ENCODE assay signal across 21 mouse cellular contexts in genomic region chr1:172343914-172344313, GRCm38 (mm10). TPM values are rescaled to one million over a fixed set of nuclear protein-coding genes. Genes with fewer than 3 reads are reported as not detected.
A peak's percentile ranks its signal among the peaks of the same experiment; 100 is the strongest.
DNase-seq lines count a peak whose midpoint lies in the region; ATAC-seq and TF ChIP-seq lines count a peak whose summit lies in the region.
"Had no signal": no experiment of that assay in that cellular context is flagged by ENCODE, and none has a peak within 500 bp of the region (broad histone marks: within the 10 kb centered on the region; RNA-seq: fewer than 3 reads in every experiment).

No protein-coding gene starts in this region.

- no peak overlapping the region for H3K4me2 ChIP-seq in forebrain, embryonic 11.5 days (ENCODE audit: low read depth, low read length, severe bottlenecking)
- peak overlapping the region; percentile 63; the same call in 1 of the 2 replicates for H3K4me2 ChIP-seq in hindbrain, postnatal 0 days (ENCODE audit: low read depth, low read length)
- H3K4me2 ChIP-seq: heart, embryonic 13.5 days; limb, embryonic 13.5 days; liver, embryonic 15.5 days; stomach, embryonic 15.5 days had no signal

- H3K4me3 ChIP-seq in forebrain, embryonic 10.5 days, result no peak overlapping the region
- H3K4me3 ChIP-seq in forebrain, embryonic 11.5 days (ENCODE audit: low read depth, low read length), result no peak overlapping the region
- H3K4me3 ChIP-seq in layer of hippocampus, adult 2 months, result peak overlapping the region; percentile 35
- peak overlapping the region; percentile 5; the same call in 1 of the 2 replicates for H3K4me3 ChIP-seq in cortical plate, adult 2 months (ENCODE audit: insufficient read depth, low read length)
- no peak overlapping the region for H3K4me3 ChIP-seq in hindbrain, postnatal 0 days (ENCODE audit: low read length)
- H3K4me3 ChIP-seq in heart, embryonic 10.5 days, result no peak overlapping the region
- H3K4me3 ChIP-seq: embryonic facial prominence, embryonic 10.5 days; erythroblast, embryonic 14.5 days; heart, embryonic 13.5 days; limb, embryonic 13.5 days; liver, embryonic 15.5 days; stomach, embryonic 15.5 days had no signal

- no peak overlapping the region for H3K9ac ChIP-seq in forebrain, embryonic 11.5 days (ENCODE audit: low read length)
- H3K9ac ChIP-seq in hindbrain, postnatal 0 days (replicated peaks; ENCODE audit: low read length), result no peak overlapping the region
- H3K9ac ChIP-seq: heart, embryonic 13.5 days; limb, embryonic 13.5 days; liver, embryonic 15.5 days; stomach, embryonic 15.5 days had no signal

- DNase-seq in forebrain, embryonic 10.5 days (ENCODE audit: extremely low spot score, low spot score), result no peak
- no peak for DNase-seq in forebrain, embryonic 11.5 days (ENCODE audit: low spot score)
- DNase-seq in layer of hippocampus, adult 2 months (ENCODE audit: low spot score in 2 of 2), result no peak
- no peak for DNase-seq in layer of hippocampus, adult 9-10 months (ENCODE audit: low spot score)
- DNase-seq in hindbrain, postnatal 0 days (ENCODE audit: low spot score), result peak; percentile 45
- DNase-seq in thymus, postnatal 36 days, result no peak
- DNase-seq in heart, embryonic 10.5 days (ENCODE audit: low spot score), result no peak
- DNase-seq: adrenal gland, postnatal 25 days; cerebellum, postnatal 14 days; heart, postnatal 4 days; lung, postnatal 14 days; thymus, postnatal 14 days had no signal

- peaks cover 58% of the 10 kb centered on the region for H3K4me1 ChIP-seq in forebrain, embryonic 10.5 days
- peaks cover 15% of the 10 kb centered on the region; the same call in 1 of the 2 replicates for H3K4me1 ChIP-seq in forebrain, embryonic 11.5 days (replicated peaks; ENCODE audit: control insufficient read depth, insufficient read depth, low read length)
- peaks cover 2% of the 10 kb centered on the region; the same call in 1 of the 2 replicates for H3K4me1 ChIP-seq in cortical plate, adult 2 months (ENCODE audit: control insufficient read depth, insufficient read depth, low read length)
- H3K4me1 ChIP-seq in hindbrain, postnatal 0 days (ENCODE audit: insufficient read depth, low read length), result peaks cover 12% of the 10 kb centered on the region
- H3K4me1 ChIP-seq in heart, embryonic 10.5 days, result peaks cover 14% of the 10 kb centered on the region

- no peaks in the 10 kb centered on the region for H3K9me3 ChIP-seq in forebrain, embryonic 10.5 days
- no peaks in the 10 kb centered on the region for H3K9me3 ChIP-seq in forebrain, embryonic 11.5 days (ENCODE audit: control insufficient read depth, low read length)
- H3K9me3 ChIP-seq in hindbrain, postnatal 0 days (ENCODE audit: low read length), result no peaks in the 10 kb centered on the region
- H3K9me3 ChIP-seq in heart, embryonic 10.5 days, result no peaks in the 10 kb centered on the region
- H3K9me3 ChIP-seq: embryonic facial prominence, embryonic 10.5 days; heart, embryonic 13.5 days; limb, embryonic 13.5 days; liver, embryonic 15.5 days; stomach, embryonic 15.5 days had no signal

- H3K27me3 ChIP-seq in forebrain, embryonic 10.5 days (ENCODE audit: poor library complexity, severe bottlenecking), result peaks cover 46% of the 10 kb centered on the region
- peaks cover 3% of the 10 kb centered on the region for H3K27me3 ChIP-seq in forebrain, embryonic 11.5 days (ENCODE audit: control insufficient read depth, insufficient read depth, low read length)
- H3K27me3 ChIP-seq in hindbrain, postnatal 0 days (ENCODE audit: insufficient read depth, low read length), result peaks cover 6% of the 10 kb centered on the region; the same call in 1 of the 2 replicates
- H3K27me3 ChIP-seq in heart, embryonic 10.5 days (ENCODE audit: insufficient read depth, poor library complexity, severe bottlenecking), result peaks cover 79% of the 10 kb centered on the region

- TF ChIP-seq POLR2A in cortical plate, adult 2 months (IDR thresholded peaks at IDR 0.05; ENCODE audit: extremely low read depth, insufficient read depth, low read length), result no peak

- no peak for ATAC-seq in forebrain, embryonic 11.5 days (replicated peaks; ENCODE audit: low FRiP score)
- peak; percentile 11 for ATAC-seq in hindbrain, postnatal 0 days
- ATAC-seq: activated CD4-positive, CD25-positive, alpha-beta regulatory T cell, adult 4 months had no signal

- H3K36me3 ChIP-seq in forebrain, embryonic 10.5 days (replicated peaks), result no peaks in the 10 kb centered on the region
- H3K36me3 ChIP-seq in forebrain, embryonic 11.5 days (ENCODE audit: control insufficient read depth, insufficient read depth, low read length), result no peaks in the 10 kb centered on the region
- no peaks in the 10 kb centered on the region for H3K36me3 ChIP-seq in hindbrain, postnatal 0 days (ENCODE audit: insufficient read depth, low read length)
- H3K36me3 ChIP-seq in heart, embryonic 10.5 days, result no peaks in the 10 kb centered on the region
- H3K36me3 ChIP-seq: embryonic facial prominence, embryonic 10.5 days; heart, embryonic 13.5 days; limb, embryonic 13.5 days; liver, embryonic 15.5 days; stomach, embryonic 15.5 days had no signal

- 57% methylated on average over 3 of the region's 3 CpGs for WGBS in forebrain, embryonic 10.5 days
- WGBS in forebrain, embryonic 11.5 days, result 45% methylated on average over 3 of the region's 3 CpGs
- WGBS in hindbrain, postnatal 0 days, result 44% methylated on average over 3 of the region's 3 CpGs
- 48% methylated on average over 3 of the region's 3 CpGs for WGBS in heart, embryonic 10.5 days

- TF ChIP-seq CTCF in layer of hippocampus, adult 2 months (conservative IDR thresholded peaks at IDR 0.05), result no peak
- no peak for TF ChIP-seq CTCF in cortical plate, adult 2 months (IDR thresholded peaks at IDR 0.05; ENCODE audit: extremely low read depth, insufficient read depth, low read length)
- TF ChIP-seq CTCF in hindbrain, postnatal 0 days (IDR thresholded peaks at IDR 0.05; ENCODE audit: low read depth), result no peak

- peak overlapping the region; percentile 53; the same call in 1 of the 2 replicates for H3K27ac ChIP-seq in forebrain, embryonic 10.5 days
- no peak overlapping the region for H3K27ac ChIP-seq in forebrain, embryonic 11.5 days (ENCODE audit: low read depth, low read length)
- peak overlapping the region; percentile 90 for H3K27ac ChIP-seq in layer of hippocampus, adult 2 months
- H3K27ac ChIP-seq in cortical plate, adult 2 months (ENCODE audit: insufficient read depth, low read length), result peak overlapping the region; percentile 78
- peak overlapping the region; percentile 79 for H3K27ac ChIP-seq in hindbrain, postnatal 0 days
- H3K27ac ChIP-seq in heart, embryonic 10.5 days, result no peak overlapping the region
- H3K27ac ChIP-seq: embryonic facial prominence, embryonic 10.5 days; heart, embryonic 13.5 days; limb, embryonic 13.5 days; liver, embryonic 15.5 days; stomach, embryonic 15.5 days had no signal

RNA-seq across cellular contexts. Expression of gene Kcnj10, which starts 2.9 kb away (rescaled TPM):
- polyA plus RNA-seq in forebrain, embryonic 10.5 days (2016; fragmentation: Nextera tagmentation; extraction: Ambion mirVana), result 0.46 and 0.47 TPM in 2 replicates
- 0.69 and 0.73 TPM in 2 replicates for polyA plus RNA-seq in forebrain, embryonic 11.5 days (2014; fragmentation: Nextera tagmentation; extraction: Ambion mirVana)
- total RNA-seq in layer of hippocampus, adult 2 months (2021), result 10 to 100 TPM; 83.2 to 91.6 TPM
- polyA plus RNA-seq in cortical plate, adult 2 months (2012; rRNA removed), result 96.8 and 102 TPM in 2 replicates
- 8.6 and 10.0 TPM in 2 replicates for total RNA-seq in hindbrain, postnatal 0 days (2014; rRNA removed)
- 5.4 and 5.6 TPM in 2 replicates for polyA plus RNA-seq in hindbrain, postnatal 0 days (2015; fragmentation: Nextera tagmentation; extraction: Ambion mirVana)
- polyA plus RNA-seq in heart, embryonic 10.5 days (2016; fragmentation: Nextera tagmentation; extraction: Ambion mirVana), result 0.09 TPM in 1 of 2 replicates, not detected in the other
- polyA plus RNA-seq: erythroblast, embryonic 14.5 days; heart, embryonic 13.5 days had no signal

RNA-seq across cellular contexts. Expression of gene Kcnj9, which starts 14.8 kb away (rescaled TPM):
- 0.17 and 0.43 TPM in 2 replicates for polyA plus RNA-seq in forebrain, embryonic 10.5 days (2016; fragmentation: Nextera tagmentation; extraction: Ambion mirVana)
- polyA plus RNA-seq in forebrain, embryonic 11.5 days (2014; fragmentation: Nextera tagmentation; extraction: Ambion mirVana), result 0.68 and 0.89 TPM in 2 replicates
- 10 to 100 TPM; 67.2 to 69.2 TPM for total RNA-seq in layer of hippocampus, adult 2 months (2021)
- polyA plus RNA-seq in cortical plate, adult 2 months (2012; rRNA removed), result 169 and 180 TPM in 2 replicates
- total RNA-seq in hindbrain, postnatal 0 days (2014; rRNA removed), result 8.0 and 9.8 TPM in 2 replicates
- 3.6 and 4.2 TPM in 2 replicates for polyA plus RNA-seq in hindbrain, postnatal 0 days (2015; fragmentation: Nextera tagmentation; extraction: Ambion mirVana)
- polyA plus RNA-seq in heart, embryonic 10.5 days (2016; fragmentation: Nextera tagmentation; extraction: Ambion mirVana), result not detected in 2 replicates
- total RNA-seq: gastrocnemius, postnatal 4 days; heart, postnatal 4 days had no signal
- polyA plus RNA-seq: heart, embryonic 13.5 days; liver, embryonic 15.5 days had no signal

RNA-seq across cellular contexts. Expression of gene Pigm, which starts 32.4 kb away (rescaled TPM):
- polyA plus RNA-seq in forebrain, embryonic 10.5 days (2016; fragmentation: Nextera tagmentation; extraction: Ambion mirVana), result 10.6 and 10.8 TPM in 2 replicates
- polyA plus RNA-seq in forebrain, embryonic 11.5 days (2014; fragmentation: Nextera tagmentation; extraction: Ambion mirVana), result 13.7 and 14.8 TPM in 2 replicates
- 1 to 10 TPM; 8.3 to 9.2 TPM for total RNA-seq in layer of hippocampus, adult 2 months (2021)
- 6.5 TPM in 2 replicates for polyA plus RNA-seq in cortical plate, adult 2 months (2012; rRNA removed)
- total RNA-seq in hindbrain, postnatal 0 days (2014; rRNA removed), result 12.2 and 14.7 TPM in 2 replicates
- 2.7 and 3.0 TPM in 2 replicates for polyA plus RNA-seq in hindbrain, postnatal 0 days (2015; fragmentation: Nextera tagmentation; extraction: Ambion mirVana)
- 8.0 and 8.6 TPM in 2 replicates for polyA plus RNA-seq in heart, embryonic 10.5 days (2016; fragmentation: Nextera tagmentation; extraction: Ambion mirVana)

RNA-seq across cellular contexts. Expression of gene Atp1a2, which starts 46.0 kb away (rescaled TPM):
- 0.86 and 2.0 TPM in 2 replicates for polyA plus RNA-seq in forebrain, embryonic 10.5 days (2016; fragmentation: Nextera tagmentation; extraction: Ambion mirVana)
- polyA plus RNA-seq in forebrain, embryonic 11.5 days (2014; fragmentation: Nextera tagmentation; extraction: Ambion mirVana), result 1.5 and 2.1 TPM in 2 replicates
- 100 to 1,000 TPM; 585 to 600 TPM for total RNA-seq in layer of hippocampus, adult 2 months (2021)
- 534 and 567 TPM in 2 replicates for polyA plus RNA-seq in cortical plate, adult 2 months (2012; rRNA removed)
- 546 and 572 TPM in 2 replicates for total RNA-seq in hindbrain, postnatal 0 days (2014; rRNA removed)
- polyA plus RNA-seq in hindbrain, postnatal 0 days (2015; fragmentation: Nextera tagmentation; extraction: Ambion mirVana), result 119 and 123 TPM in 2 replicates
- polyA plus RNA-seq in heart, embryonic 10.5 days (2016; fragmentation: Nextera tagmentation; extraction: Ambion mirVana), result 8.7 and 22.5 TPM in 2 replicates
- polyA plus RNA-seq: erythroblast, embryonic 14.5 days had no signal

Comparison
In these comparisons a context has a peak if more than half of its experiments do, and no peak if none do; other contexts are left out.
1. H3K27ac ChIP-seq: peak in forebrain, embryonic 10.5 days (single experiment), layer of hippocampus, adult 2 months (single experiment), cortical plate, adult 2 months (single experiment) and hindbrain, postnatal 0 days (single experiment); none in forebrain, embryonic 11.5 days (single experiment) and heart, embryonic 10.5 days (single experiment).
2. H3K4me3 ChIP-seq: peak in layer of hippocampus, adult 2 months (single experiment) and cortical plate, adult 2 months (single experiment); none in forebrain, embryonic 10.5 days (single experiment), forebrain, embryonic 11.5 days (single experiment), hindbrain, postnatal 0 days (single experiment) and heart, embryonic 10.5 days (single experiment).
3. RNA of gene Kcnj10, which starts 2.9 kb away (polyA plus RNA-seq): 96.8 to 102 TPM in cortical plate, adult 2 months; 5.4 to 5.6 TPM in hindbrain, postnatal 0 days, 0.69 to 0.73 TPM in forebrain, embryonic 11.5 days, 0.46 to 0.47 TPM in forebrain, embryonic 10.5 days and 0.09 TPM in heart, embryonic 10.5 days; every median in the first group is over 10 times any median in the second.
4. RNA of gene Kcnj9, which starts 14.8 kb away (polyA plus RNA-seq): 169 to 180 TPM in cortical plate, adult 2 months; 3.6 to 4.2 TPM in hindbrain, postnatal 0 days, 0.68 to 0.89 TPM in forebrain, embryonic 11.5 days, 0.17 to 0.43 TPM in forebrain, embryonic 10.5 days and not detected in heart, embryonic 10.5 days; every median in the first group is over 10 times any median in the second.